Mouse (Mus musculus) T-helper 17 cell (primary cell): ENCODE data around the gene Tec.
"Not testable (repeated sequence)": the region's sequence is repeated elsewhere in the genome, so short reads cannot be mapped to it uniquely, and the experiment has no call there.

Experiments
- in situ Hi-C, 2 experiments: fragments of 300-600 bp; cut with MboI, MseI; formaldehyde crosslinking; loops; 1 replicate in 1 of 2; 2 replicates in 1 of 2; pipeline ENCODE4 v1.15.1; 2025; ENCODE audit warnings: high pct_unique_total_duplicates in 2 of 2

Tec gene

DNA sequence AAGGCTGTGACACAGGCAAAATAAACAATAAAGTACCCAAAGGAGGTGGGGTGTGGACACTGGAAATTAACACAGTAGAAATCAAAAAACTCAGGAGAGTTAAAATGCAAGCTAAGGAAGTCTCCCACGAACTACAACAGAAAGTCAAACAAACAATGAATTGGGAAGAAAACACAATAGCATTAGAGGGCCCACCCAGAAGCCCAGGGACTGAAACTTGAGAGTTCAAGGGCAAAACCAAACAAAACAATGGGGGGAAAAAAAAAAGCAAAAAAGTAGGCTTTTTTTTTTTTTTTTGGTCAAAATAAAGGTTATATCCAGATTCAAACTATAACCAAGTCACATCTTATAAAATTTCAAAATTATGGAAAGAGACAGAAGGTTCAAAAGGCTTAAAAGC, 39.9 kb downstream of the Tec start:
- in situ Hi-C loops, result no loop called here

DNA sequence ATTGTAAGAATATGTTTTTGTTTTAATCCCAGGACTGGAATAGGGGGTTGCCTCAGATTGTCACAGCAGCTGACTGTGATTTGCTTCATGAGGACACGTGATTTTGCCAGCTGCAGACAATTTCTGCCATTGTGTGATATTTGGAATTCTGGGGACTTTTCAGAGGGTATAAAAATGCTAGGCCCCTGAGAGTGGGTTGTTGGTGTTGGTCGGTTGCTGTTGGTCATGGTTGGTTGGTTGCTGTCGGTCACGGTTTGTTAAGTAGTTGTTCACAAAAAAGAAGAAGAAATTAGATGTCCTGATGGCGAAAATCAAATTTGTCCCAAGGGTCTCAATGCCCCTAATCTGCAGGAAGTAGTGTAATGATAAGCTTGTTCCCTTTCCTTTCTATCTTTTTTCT, 40.8 kb downstream of the Tec start:
- in situ Hi-C loops, result no loop called here

DNA sequence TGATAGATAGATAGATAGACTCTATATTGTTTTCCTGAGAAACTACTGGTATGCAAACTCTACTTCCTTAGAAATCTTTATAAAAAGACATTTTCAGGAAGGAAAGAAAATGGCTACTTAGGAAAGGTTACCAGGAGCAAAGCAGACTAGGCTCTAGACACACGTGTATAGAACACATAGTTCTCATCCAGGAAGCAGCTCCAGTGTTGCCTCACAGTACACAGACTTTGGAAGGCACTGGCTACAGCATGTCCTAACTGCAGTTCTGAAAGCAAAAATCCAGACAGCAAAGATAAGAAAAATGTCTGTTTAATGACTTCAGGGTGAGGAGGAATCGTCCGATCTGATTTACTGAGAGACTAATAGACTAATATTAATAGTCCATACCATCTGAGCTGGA, 41.8 kb downstream of the Tec start:
- in situ Hi-C loops, result no loop called here

DNA sequence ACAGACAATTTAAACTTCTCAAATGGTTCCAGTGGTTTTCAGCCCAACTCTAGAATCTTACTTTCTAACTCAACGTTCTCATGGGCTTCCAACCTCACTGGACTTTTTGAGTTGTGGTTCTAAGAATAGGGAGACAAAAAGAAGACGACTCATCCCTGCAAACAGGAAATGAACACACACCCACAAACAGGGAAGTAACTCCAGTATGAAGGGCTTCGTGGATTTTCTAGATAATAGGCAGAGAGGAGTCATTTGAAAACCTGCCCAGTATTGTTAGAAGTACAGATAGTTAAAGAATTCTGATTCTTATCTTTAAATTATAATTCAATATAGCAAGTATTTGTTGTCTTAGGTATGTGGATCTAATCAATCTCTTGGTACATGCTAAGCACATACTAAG, 47.6 kb downstream of the Tec start:
- in situ Hi-C loops, result no loop called here

DNA sequence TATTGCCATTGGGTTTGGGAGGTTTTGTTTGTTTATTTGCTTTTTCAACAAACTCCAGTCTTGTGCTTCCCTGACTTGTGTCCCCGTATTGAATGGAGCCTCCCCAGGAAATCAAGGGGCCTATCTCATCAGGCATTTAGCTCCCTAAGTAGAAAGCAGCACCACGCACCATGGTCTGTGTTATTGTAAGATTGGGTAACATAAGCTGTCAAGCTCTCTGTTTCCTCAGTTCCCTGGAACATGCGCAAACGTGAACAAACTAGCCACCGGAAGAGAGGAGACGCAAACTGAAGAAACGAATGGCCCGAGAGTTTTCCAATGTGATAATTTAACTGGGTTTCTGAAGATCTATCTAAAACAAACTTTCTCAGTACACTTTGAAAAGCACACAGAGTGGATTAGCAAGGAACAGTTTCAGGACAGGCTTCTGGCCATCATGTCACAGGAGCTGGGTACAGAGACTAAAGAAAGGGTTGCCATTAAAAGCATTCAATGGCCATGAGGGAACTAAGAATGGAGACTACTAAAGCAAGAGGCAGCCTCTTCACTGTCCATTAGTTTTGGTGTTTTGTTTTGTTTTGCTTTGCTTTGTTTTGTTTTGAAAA, 48.1 kb downstream of the Tec start:
- in situ Hi-C loops, result no loop called here

DNA sequence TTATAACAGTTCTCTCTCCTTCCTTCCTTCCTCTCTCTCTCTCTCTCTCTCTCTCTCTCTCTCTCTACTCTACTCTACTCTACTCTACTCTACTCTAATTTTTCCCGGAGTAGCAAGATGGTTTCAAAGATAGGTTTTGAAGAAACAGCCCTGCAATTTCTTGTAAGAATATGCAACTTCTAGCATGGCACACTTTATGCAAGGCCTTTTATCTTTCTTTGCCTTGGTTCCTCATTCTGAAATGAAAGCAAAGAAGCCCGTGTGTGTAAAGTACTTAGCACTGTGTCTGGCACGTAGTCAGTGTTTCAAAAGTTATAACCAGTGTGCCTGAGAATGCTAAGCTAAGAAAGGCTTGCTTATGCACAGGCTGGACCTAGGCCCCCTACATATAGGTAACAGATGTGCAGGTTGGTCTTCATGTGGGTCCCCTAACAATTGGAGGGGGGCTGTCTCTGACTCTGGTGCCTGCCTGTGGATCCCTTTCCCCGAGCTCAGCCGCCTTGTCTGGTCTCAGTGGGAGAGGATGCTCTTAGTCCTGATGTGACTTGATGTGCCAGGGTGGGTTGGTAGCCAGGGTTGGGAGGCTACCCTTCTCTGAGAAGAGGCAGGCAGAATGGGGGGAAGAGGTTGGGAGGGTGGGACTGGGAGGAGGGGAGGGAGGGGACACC, 49.6 kb downstream of the Tec start:
- in situ Hi-C loops, result no loop called here

DNA sequence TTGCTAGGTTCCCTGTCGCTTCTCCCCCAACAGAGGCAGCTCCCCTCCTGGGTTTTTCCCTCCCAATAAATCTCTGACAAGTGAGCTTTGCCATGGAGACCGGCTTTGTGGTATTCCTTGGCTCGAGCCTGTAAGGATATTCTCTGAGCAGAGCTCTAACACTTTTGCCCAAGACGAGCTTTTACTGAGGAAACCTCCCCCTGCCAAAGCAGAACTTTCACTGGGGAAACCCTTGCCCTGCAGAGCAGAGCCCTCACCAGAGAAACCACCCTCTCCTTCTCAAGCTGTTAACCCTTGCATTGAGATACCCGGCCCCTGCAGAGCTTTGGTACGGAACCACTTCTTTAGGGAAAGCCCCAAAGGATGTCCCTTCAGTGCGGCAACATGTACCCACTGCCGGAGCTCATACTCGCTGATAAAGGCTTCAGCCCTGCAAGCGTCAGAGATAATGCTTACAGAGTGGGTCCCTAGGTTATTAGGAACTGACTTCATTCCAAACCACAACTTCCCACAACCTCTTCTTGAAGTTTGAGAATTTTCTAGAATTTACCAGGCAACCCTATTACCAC, 50.7 kb downstream of the Tec start:
- in situ Hi-C loops, result no loop called here

DNA sequence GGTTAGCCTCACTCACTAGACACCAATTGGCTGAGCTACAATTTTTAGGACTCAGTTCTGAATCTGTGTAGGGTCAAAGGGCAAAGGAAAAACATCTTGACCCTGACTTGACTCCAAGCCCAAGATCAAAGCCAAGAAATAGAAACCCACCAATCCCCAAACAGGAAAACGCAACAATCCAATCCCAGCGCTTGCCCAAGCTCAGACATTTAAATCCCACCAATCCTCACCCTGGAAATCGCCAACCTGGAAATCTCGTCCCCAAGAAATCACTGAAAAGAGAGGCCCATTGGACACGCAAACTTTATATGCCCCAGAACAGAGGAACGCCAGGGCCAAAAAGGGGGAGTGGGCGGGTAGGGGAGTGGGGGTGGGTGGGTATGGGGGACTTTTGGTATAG, 51.3 kb downstream of the Tec start:
- in situ Hi-C loops, result not testable (repeated sequence)

DNA sequence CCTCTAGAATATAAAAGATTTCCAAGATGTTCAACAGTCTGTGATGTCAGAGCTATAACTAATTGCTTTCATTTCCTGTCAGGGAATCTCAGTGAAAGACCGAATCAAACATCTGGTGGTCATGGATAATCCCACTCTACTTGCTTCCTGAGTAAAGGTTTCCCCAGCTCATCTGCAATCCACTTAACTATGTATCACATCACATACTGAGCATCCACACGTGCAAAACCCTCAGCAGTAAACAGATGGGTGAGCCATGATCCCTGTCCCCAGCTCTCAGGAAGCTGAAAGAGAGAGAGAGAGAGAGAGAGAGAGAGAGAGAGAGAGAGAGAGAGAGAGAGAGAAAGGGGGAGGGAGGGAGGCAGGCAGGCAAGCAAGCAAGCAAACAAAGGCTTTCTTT, 51.8 kb downstream of the Tec start:
- in situ Hi-C loops, result no loop called here

DNA sequence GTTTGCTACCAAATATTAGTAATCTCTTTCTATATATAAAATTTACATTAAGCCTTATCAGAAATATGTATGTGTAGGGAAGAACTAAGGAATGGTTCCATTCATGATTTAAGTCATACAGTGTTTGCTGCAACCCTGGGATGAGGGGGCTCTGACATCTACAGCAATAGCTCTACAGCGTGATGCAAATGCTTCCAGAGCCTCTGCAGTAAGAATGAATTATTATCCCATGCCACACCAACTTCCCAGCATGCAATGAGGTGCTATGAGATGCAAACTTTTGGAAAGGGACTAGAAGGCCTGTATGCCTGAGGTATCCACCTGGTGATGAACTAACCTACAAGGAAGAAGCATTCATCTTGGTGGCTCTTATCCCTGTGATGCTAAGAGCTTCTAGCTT, 52.2 kb downstream of the Tec start:
- in situ Hi-C loops, result no loop called here

DNA sequence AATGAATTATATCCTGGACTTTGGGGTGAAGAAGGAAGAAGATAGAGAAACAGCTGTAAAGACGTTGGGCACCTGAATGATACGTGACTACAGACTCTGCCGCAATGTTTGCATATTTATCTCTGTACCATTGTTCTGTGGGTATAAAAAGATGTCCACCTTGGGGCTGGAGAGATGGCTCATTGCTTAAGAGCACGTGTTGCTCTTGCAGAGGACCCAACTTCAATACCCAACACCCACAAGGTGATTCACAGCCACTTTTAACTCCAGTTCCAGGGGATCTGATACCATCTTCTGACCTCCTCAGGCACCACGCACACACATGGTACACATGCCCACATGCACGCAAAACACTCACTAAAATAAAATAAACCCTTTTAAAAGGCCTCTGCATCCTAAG, 52.9 kb downstream of the Tec start:
- in situ Hi-C loops, result no loop called here

DNA sequence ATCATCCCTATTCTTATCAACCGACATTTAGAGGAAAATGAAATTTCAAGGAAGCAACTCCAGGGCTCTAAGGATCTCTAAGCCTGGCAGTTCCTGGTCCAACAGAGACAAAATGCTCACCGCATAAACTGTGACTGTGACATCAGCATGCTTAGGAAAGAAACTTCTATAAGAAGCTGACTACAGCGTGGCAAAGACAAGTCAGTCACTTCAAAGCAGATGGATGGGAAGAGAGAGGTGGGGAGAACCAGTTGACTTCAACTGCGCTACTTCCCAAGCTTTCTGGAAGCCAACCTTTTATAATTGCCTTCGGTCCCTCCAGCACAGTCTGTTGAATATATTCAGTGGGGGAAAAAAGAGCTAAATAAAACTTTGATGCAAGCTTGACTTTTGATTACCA, 54.2 kb downstream of the Tec start:
- in situ Hi-C loops, result loop anchor here in 1 of 2 experiments (5.0 kb wide), 1 partner anchor 43 kb away; no protein-coding TSS in a partner anchor

DNA sequence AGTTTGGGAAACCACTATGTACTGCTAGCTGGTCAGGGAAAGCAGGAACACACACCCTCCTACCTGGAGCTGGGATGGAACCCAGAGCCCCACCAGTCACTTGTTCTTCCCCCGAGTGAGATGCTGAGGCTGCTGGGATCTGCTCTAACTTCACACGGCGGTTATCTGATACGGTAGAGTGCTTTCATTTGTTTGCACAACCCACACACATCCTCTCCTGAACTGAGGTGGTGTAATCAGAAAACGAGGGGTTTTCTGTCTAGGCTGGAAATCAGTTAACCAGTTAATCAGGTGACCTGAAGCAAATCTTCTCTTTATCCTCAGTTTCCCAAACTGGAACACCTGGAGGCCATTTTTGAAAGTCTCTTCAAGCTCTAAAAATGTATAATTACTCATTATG, 55.4 kb downstream of the Tec start:
- in situ Hi-C loops, result loop anchor here in 1 of 2 experiments (5.0 kb wide), 1 partner anchor 44 kb away; no protein-coding TSS in a partner anchor

DNA sequence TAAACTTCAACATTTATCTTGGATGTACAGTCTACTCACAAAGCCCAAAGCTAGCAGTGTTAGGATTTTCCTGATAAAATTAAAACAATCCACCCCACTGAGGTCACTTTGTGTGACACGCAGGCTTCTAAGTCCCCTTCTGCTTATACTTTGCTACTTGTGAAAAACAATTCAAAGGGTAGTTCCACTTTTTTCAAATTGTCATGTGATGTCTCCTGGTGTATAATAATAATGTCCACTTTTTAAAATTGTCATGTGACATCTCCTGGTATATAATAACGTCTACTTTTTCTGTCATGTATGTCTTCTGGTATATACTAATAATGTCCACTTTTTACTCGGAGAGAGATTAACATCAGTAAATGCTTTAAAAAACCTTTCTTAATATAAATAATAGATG, 56.0 kb downstream of the Tec start:
- in situ Hi-C loops, result loop anchor here in 1 of 2 experiments (5.0 kb wide), 1 partner anchor 45 kb away; no protein-coding TSS in a partner anchor

DNA sequence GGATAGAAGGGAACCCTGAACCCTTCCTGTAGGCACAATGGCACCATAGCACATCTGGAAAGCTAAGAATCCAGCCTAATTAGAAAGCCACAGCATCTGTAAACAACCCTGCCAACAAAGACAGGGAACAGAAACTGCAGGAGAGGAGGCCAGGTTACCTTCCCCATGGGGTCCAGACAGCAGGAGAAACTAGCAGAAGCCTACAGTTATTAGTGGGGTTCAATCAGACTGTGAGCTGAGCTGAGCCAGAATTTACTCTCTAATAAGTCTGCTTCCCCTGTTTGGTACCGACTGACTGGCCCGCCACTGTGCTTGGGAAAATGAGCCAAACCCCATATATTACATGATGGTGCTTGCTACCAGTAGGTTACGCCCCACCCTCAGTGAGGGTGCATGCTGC, 56.9 kb downstream of the Tec start:
- in situ Hi-C loops, result loop anchor here in 1 of 2 experiments (5.0 kb wide), 1 partner anchor 46 kb away; no protein-coding TSS in a partner anchor

DNA sequence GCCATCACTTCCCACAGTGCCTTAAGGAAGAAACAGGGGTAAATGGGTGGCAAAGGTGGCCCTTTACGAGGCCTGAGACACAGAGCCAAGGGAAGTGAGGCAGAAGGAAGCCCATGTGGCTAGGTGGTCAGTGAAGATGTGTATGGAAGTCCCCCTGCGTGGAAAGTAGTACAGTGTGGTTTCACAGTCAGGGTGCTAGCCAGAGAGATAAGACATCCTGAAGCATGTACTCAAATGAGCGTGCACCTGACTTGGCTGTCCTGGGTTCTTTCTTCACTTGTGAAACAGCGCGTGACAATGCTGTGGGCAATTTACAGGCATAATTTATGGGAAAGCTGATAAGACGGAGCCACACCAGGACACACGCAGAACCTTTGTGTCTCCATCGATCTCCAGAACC, 57.3 kb downstream of the Tec start:
- in situ Hi-C loops, result loop anchor here in 1 of 2 experiments (5.0 kb wide), 1 partner anchor 46 kb away; no protein-coding TSS in a partner anchor

DNA sequence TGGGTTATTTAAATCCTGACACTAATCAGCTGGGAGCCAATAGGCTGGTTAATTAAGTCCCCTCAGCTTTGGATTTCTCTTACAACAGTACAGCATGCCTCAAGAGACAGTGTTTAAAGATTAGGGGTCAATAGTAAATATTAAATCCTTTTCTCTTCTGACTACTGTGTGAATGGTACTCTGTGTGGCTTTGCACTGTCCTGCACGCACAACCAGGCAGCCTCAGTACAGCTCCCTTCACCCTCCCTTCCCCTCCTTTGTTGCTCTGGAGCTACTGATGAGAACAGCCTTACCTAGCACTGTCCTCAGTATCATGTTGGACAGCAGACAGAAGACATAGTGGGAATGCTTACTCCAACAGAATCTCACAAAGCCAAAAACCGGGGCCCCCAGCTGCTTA, 58.8 kb downstream of the Tec start:
- in situ Hi-C loops, result no loop called here

DNA sequence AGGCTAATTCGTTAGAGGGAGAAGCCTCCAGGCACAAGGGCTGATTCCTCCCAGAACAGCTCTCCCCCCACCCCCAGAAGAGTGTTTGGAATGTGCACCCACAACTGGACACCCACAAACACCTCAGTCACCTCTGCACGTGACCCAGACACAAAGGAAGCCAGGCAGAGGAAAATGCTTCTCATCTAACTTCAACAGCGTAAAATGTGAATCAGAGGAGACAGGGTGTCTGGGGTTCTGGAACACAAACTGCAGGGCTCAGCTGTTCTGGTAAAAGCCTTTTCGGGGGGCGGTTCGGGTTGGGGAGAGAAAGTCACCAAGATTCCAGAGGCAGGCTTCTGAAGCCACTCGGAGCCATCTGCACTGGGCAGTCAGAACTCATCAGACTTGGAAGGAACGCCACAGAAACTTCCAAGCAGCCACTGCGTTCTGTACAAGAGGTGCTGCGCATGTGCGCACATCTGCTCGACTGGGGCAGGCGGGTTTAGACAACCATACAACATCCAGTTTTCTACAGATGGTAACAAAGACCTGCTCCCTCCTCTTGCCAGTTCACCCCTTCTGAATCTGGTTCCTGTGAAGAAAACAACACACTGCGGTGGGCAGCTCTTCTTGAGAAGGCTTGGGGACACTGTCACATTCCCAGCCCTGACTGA, 59.7 kb downstream of the Tec start:
- in situ Hi-C loops, result no loop called here

DNA sequence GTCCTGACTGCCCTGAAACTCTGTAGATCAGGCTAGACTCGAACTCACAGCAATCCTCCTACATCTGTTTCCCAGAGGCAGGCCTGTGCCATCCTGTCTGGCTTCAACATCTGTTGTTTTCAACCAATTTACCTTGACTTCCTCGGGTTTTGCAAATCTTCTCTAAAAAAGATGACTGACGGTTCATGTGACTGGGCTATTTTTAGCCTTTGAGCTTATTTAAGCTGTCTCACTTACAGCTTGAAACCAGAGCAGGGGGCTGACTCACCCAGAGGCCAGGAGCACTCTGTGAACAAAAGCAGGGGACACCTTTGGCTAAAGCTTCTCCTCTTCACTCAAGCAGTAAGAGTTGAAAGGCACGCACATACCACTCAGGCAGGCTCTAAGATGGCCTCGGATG, 65.4 kb downstream of the Tec start:
- in situ Hi-C loops, result no loop called here

DNA sequence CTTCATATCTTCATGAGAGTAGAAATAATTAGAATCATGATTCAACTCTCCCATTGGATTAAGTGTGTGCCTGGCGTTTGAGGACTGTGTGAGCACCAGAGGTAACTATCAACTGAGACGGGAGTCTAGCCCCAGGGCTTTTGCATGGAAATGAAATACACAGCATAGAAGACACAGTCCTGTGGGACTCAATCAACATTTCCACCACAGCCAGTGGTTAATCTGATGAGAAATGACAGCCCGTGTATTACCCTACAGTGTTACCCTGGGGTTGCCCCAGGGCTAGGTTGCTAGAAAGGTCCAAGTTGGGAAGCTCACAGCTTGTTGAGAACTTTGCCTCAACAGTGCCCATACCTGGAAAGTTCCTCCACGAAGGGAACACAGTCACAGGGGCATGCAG, 69.7 kb downstream of the Tec start:
- in situ Hi-C loops, result no loop called here

DNA sequence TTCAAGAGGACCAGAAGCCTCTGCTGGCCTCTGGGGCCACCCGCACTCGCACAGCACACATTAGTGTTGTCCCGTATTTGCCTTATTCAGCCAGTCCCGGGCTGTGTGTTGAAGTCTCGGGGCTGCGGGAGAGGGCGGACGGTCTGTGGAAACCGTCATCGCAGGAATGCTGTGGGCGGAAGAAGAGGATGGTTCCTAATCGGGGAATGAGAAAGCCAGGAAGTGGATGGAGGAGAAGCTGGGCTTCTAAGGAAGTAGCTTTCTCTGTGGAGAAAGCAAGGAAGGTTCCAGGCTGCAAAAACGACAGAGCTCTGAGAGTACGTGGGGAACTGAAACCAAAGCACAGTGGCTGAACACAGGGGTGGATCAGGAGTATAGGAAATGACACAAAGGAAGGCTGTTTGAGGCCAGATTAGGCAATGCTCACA, 72.1 kb downstream of the Tec start:
- in situ Hi-C loops, result no loop called here

DNA sequence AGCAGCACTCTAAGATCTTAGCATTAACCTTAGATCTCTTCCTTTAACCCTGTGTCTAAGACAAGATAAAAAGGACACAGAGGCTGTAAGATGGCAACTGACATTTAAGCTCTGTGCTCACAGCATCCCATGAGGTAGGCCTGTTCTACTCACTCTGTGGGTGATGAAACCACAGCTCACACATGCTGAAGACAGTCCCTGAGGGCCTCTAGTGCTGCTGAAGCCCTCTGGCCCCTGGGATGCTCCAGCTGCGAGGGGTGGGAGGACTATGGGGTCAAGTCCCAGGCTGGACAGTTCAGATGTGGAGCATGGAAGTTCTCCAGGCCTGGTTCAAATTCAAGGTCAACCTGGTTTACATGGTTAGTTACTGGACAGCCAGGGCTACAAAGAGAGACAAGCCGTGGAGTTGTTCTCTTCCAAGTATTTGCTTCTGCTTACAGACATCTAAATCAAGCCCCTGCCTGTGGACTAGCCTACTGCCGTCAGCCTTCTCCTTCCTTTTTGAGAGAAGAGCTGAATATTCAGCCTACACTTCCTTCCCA, 74.9 kb downstream of the Tec start:
- in situ Hi-C loops, result no loop called here
